Mouse (Mus musculus) hindbrain, embryonic 11.5 days (tissue): Measurements from ENCODE around the gene Adarb2. TPM values are rescaled to one million over a fixed set of nuclear protein-coding genes. Genes with fewer than 3 reads are reported as not detected.
A peak's percentile ranks its signal among the peaks of the same experiment; 100 is the strongest.

Experiments used
- ATAC-seq: fragments of 200-750 bp; cut with Nextera tagmentation; 2 replicates; pipeline ENCODE4 v1.8.0; 2017; ENCODE audit warnings: mild to moderate bottlenecking, moderate TSS enrichment, moderate library complexity; ENCODE audit not compliant: low FRiP score
- DNase-seq: peaks from one replicate; pipeline ENCODE4 v3.0.0-alpha.2; 2015; ENCODE audit warnings: low spot score
- H3K27ac ChIP-seq: fragments of 300-500 bp; sonication (generic); 2 replicates; pipeline ENCODE4 v1.5.1; 2014; ENCODE audit warnings: mild to moderate bottlenecking, low read depth, low read length
- H3K27me3 ChIP-seq: fragments of 300-500 bp; sonication (generic); 2 replicates; pipeline ENCODE4 v1.6.1; 2014; ENCODE audit warnings: mild to moderate bottlenecking, low read length, moderate library complexity, mixed read lengths; ENCODE audit not compliant: control insufficient read depth, insufficient read depth
- H3K36me3 ChIP-seq: fragments of 300-500 bp; sonication (generic); 2 replicates; pipeline ENCODE4 v1.6.1; 2014; ENCODE audit warnings: mild to moderate bottlenecking, low read length, moderate library complexity, mixed read lengths; ENCODE audit not compliant: control insufficient read depth, insufficient read depth
- H3K4me1 ChIP-seq: fragments of 300-500 bp; sonication (generic); replicated peaks from 2 replicates; pipeline ENCODE4 v1.6.1; 2014; ENCODE audit warnings: low read length, mixed read lengths; ENCODE audit not compliant: control insufficient read depth, insufficient read depth
- H3K4me2 ChIP-seq: fragments of 300-500 bp; sonication (generic); replicated peaks from 2 replicates; pipeline ENCODE4 v1.6.1; 2014; ENCODE audit warnings: mild to moderate bottlenecking, low read depth, low read length
- H3K4me3 ChIP-seq: fragments of 300-500 bp; sonication (generic); 2 replicates; pipeline ENCODE4 v1.5.1; 2014; ENCODE audit warnings: low read depth, low read length
- H3K9ac ChIP-seq: fragments of 300-500 bp; sonication (generic); 2 replicates; pipeline ENCODE4 v1.6.1; 2014; ENCODE audit warnings: low read depth, low read length
- H3K9me3 ChIP-seq: fragments of 300-500 bp; sonication (generic); 2 replicates; pipeline ENCODE4 v1.6.1; 2016; ENCODE audit warnings: low read length; ENCODE audit not compliant: control insufficient read depth
- WGBS: fragments of 180-500 bp; shearing (Covaris S2); extraction: QIAGEN DNeasy Blood & Tissue Kit; methylation state at CpG from one replicate; pipeline ENCODE4 v1.1.7; 2014; 5-methylcytosine and 5-hydroxymethylcytosine counted together
- polyA plus RNA-seq: library from polyadenylated mRNA; unstranded; fragments of >200 nt; fragmentation: Nextera tagmentation; extraction: Ambion mirVana; gene quantifications from 2 replicates; pipeline ENCODE4 v1.2.1, GENCODE M21; 2014

Adarb2 gene
- polyA plus RNA-seq, 1 experiment from 2014 or later, result 19.3 TPM

DNA sequence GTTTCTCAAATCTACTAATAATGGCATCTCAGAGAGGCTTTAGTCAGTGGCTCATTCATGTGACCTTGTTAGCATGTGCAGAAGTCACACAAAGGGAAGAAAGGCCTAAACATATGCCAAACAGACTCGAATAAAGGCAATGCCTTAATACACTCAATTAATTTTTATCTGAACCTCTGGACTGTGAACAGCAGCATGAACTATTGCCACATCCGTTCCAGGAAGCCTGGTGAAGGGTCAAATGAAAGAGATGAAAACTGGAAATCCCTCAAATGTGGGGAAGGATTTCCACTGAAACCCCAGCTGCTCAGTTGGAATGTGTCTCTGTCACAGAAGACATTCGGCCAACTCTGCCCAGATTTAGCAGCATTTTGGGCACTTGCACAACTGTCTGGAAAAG lies 497.2 kb downstream of the Adarb2 start:
- Histone ChIP-seq H3K27ac (no peak overlapping the region), H3K4me3 (no peak overlapping the region), H3K9me3 (no peaks in the 10 kb centered on the region), H3K4me1 (no peaks in the 10 kb centered on the region), H3K4me2 (no peak overlapping the region), H3K27me3 (no peaks in the 10 kb centered on the region), H3K36me3 (no peaks in the 10 kb centered on the region), H3K9ac (no peak overlapping the region)
- WGBS, result 78% methylated on average over 3 of the region's 3 CpGs
- ATAC-seq, result no peak
- no peak for DNase-seq

DNA sequence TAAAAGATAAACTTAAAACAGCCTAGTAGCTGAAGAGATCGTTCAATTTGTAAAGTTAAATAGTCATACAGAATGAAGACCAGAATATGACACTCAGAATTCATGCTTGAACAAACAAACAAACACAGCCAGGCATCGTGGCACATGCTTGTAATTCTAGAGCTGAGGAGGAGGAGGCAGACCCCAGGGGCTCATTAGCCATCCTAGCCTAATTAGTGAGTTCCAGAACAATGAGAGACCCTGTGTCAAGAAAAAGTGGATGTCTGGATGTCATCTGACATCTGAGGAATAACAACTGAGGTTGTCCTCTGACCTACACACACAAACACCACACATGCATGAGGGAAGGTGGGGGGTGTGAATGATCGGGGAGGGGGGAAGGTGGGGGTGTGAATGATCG lies 498.3 kb downstream of the Adarb2 start:
- Histone ChIP-seq H3K36me3 (no peaks in the 10 kb centered on the region), H3K4me2 (no peak overlapping the region), H3K9ac (no peak overlapping the region), H3K27me3 (no peaks in the 10 kb centered on the region), H3K4me1 (peaks cover 2% of the 10 kb centered on the region; the same call in 1 of the 2 replicates), H3K4me3 (no peak overlapping the region), H3K27ac (no peak overlapping the region), H3K9me3 (no peaks in the 10 kb centered on the region)
- 65% methylated on average over 4 of the region's 4 CpGs for WGBS
- DNase-seq (no peak), ATAC-seq (no peak)

DNA sequence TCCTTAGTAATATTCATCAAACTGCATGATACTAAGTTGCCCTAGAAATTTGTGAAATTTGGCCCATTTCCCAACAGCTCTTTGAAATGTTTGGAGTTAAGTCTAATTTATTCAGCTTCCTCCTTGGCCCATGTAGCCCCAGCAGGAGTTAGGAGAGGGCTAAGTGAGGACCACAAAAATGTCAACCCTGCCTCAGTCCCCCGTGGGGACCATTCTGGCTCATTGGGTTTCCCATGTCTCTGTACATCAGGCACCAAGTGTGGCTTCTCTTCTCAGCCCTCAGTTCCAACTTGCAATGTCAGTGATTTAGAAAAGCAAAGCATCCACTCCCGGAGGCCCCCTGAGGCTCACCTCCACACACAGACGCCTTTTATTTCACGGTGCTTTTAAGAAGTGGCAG lies 502.6 kb downstream of the Adarb2 start:
- DNase-seq (no peak), ATAC-seq (no peak)
- 32% methylated on average over 4 of the region's 4 CpGs for WGBS

DNA sequence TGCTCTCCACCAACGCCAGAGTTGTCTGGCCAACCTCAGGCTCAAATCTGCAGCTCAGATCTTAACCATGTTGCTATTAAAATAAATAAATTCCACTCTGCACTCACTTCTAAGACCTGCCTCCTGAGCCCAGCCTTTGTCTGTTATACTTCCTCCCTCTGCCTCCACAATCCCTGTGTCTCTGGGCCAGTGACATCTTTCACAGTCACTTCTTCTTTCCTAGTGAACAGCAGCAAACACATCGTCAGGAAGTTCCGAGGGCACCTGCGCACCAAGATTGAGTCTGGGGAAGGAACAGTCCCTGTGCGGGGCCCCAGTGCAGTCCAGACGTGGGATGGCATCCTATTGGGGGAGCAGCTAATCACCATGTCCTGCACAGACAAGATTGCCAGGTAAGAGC lies 510.7 kb downstream of the Adarb2 start:
- ATAC-seq (no peak), DNase-seq (no peak)
- Histone ChIP-seq H3K9me3 (no peaks in the 10 kb centered on the region), H3K4me1 (no peaks in the 10 kb centered on the region), H3K9ac (no peak overlapping the region), H3K36me3 (no peaks in the 10 kb centered on the region), H3K27me3 (no peaks in the 10 kb centered on the region), H3K4me3 (no peak overlapping the region), H3K4me2 (no peak overlapping the region), H3K27ac (no peak overlapping the region)
- 85% methylated on average over 6 of the region's 6 CpGs for WGBS

More for the DNA sequence above, 502.6 kb downstream of the Adarb2 start:
- Histone ChIP-seq H3K4me3 (no peak overlapping the region), H3K27me3 (no peaks in the 10 kb centered on the region), H3K9me3 (no peaks in the 10 kb centered on the region), H3K36me3 (no peaks in the 10 kb centered on the region), H3K27ac (no peak overlapping the region), H3K4me1 (peaks cover 2% of the 10 kb centered on the region; the same call in 1 of the 2 replicates), H3K4me2 (no peak overlapping the region), H3K9ac (no peak overlapping the region)

DNA sequence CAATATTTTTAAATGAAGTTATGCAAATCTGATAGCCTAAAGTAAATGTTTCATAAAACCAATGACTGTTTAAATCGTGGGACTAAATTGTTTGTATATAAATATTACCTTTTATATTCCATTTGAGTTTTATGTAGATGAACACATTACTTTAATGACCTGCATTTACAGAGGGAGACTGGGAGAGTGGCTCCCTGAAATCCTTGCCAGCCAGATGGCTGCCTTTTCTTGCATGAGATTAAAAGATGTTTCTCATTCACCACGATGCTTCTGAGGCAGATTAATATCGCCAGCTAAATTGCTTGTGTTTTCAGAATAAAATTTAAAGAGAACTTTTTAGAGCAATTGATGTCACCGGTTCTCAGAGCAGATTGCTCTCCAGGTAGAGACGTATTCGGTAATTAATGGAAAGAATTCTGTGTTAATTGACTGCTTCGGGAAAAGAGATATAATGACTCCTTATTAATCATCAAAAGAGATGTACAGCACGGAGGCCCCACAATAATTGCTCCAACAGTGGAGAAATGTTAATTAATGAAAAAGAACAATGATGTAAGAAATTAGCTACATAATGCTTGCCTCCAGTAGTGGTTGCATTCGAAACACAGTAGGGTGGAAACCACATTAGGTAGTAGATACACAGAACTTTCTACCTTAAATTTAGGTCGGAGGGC lies 527.4 kb downstream of the Adarb2 start:
- Histone ChIP-seq H3K36me3 (no peaks in the 10 kb centered on the region), H3K4me3 (no peak overlapping the region), H3K9me3 (no peaks in the 10 kb centered on the region), H3K27ac (no peak overlapping the region), H3K4me1 (no peaks in the 10 kb centered on the region), H3K9ac (no peak overlapping the region), H3K4me2 (no peak overlapping the region), H3K27me3 (no peaks in the 10 kb centered on the region)
- no peak for ATAC-seq
- WGBS, result 87% methylated on average over 10 of the region's 10 CpGs
- DNase-seq, result no peak

DNA sequence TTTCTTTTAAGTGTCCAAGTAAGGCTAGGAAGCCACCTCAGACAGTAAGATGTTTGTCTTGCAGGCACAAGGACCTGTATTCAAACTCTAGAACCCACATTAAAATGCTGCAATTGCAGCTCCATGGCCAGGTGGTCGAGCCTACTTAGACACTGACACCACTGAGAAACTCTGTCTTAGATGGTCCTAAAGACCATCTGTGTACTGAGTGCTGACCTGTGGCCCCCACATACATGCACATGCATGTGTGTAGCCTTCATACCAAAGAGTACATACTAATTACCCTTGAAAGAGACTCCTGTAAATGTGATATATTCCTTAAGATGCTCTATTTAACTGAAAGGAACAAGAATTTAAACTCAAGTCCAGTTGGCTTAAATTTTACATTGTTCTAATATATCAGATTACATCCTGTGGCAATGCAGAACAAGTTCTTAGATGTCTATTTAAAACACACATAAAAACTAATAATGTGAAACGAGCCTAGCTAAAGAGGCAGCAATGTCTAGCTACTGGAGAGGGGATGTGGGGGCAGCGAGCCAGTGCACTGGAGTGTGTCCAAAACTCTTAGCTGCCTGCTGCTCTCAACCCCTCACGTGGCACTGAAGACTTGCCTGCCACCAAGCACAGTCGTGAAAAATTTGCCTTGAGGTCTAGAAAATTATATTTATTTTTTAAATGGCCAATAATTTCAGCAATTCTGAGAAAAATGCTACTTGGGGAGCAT lies 534.6 kb downstream of the Adarb2 start:
- Histone ChIP-seq H3K9ac (no peak overlapping the region), H3K27me3 (no peaks in the 10 kb centered on the region), H3K36me3 (no peaks in the 10 kb centered on the region), H3K27ac (no peak overlapping the region), H3K4me1 (no peaks in the 10 kb centered on the region), H3K4me3 (no peak overlapping the region), H3K4me2 (no peak overlapping the region), H3K9me3 (no peaks in the 10 kb centered on the region)
- no peak for DNase-seq
- 81% methylated on average over 5 of the region's 5 CpGs for WGBS
- no peak for ATAC-seq

DNA sequence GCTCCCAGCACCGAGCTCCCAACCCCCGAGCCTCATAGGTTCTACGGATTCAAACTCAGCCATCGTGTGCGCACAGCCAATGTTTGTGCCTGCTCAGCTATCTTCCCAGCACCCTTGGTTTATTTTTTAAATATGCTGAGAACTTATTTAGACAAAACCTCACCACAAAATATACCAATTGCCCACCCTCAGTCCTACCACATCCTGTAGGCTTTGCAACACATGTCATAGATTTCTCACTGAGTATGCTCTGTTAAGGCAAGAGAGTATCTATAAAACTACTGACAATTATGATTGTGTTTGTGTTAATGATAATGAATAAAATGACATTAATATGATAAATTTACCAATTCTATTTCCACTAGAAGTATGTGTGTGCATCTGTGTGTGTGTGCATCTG lies 540.1 kb downstream of the Adarb2 start:
- Histone ChIP-seq H3K4me1 (no peaks in the 10 kb centered on the region), H3K27me3 (no peaks in the 10 kb centered on the region), H3K9ac (no peak overlapping the region), H3K9me3 (no peaks in the 10 kb centered on the region), H3K27ac (no peak overlapping the region), H3K4me2 (no peak overlapping the region), H3K36me3 (no peaks in the 10 kb centered on the region), H3K4me3 (no peak overlapping the region)
- DNase-seq (no peak), ATAC-seq (no peak)
- WGBS, result 98% methylated on average over 5 of the region's 5 CpGs

DNA sequence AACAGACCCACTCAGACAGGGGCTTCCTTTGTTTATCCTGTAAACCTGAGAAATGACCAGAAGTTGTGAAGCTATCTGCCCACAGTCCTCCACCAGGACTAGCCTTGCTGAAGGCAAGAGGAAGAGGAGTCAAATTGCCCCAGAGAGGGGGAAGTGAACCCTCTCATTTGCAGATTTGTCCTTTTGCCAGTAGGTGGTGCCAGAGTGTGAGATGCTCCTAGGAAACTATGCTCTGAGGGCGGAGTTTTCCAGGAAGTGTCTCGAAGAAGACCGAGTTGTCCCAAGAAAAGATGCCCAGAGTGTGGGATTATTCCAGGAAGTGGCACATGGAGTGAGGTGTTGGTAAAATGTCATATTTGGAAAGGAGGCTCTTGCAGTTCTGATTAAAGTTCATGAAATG lies 541.9 kb downstream of the Adarb2 start:
- no peak overlapping the region for H3K4me3 ChIP-seq
- ATAC-seq, result no peak
- H3K27ac ChIP-seq, result no peak overlapping the region
- H3K9ac ChIP-seq, result no peak overlapping the region
- WGBS, result 62% methylated on average over 3 of the region's 3 CpGs
- no peak overlapping the region for H3K4me2 ChIP-seq
- no peaks in the 10 kb centered on the region for H3K9me3 ChIP-seq
- DNase-seq, result peak; percentile 18
- no peaks in the 10 kb centered on the region for H3K36me3 ChIP-seq
- no peaks in the 10 kb centered on the region for H3K4me1 ChIP-seq
- H3K27me3 ChIP-seq, result no peaks in the 10 kb centered on the region

DNA sequence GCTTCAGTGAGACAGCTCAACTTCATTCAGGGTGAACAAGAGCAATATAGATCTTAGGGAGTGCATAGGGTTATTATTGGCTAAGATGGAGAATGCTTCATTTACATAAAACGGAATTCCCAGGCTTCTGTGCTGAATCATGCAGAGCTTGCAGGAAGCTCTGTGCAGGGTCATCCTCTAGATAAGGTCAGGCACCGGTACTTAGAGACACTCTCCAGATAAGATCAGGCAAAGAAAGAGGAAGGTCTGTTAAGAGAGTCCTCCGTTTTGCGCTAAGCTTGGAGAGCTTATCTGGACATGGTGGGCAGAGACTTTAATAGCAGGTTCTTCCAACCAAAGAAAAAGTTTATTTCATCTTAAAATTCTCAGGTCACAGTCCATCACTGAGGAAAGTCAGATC lies 542.9 kb downstream of the Adarb2 start:
- no peak overlapping the region for H3K4me2 ChIP-seq
- H3K4me1 ChIP-seq, result no peaks in the 10 kb centered on the region
- 93% methylated on average over 4 of the region's 4 CpGs for WGBS
- no peak overlapping the region for H3K27ac ChIP-seq
- no peak overlapping the region for H3K4me3 ChIP-seq
- no peaks in the 10 kb centered on the region for H3K9me3 ChIP-seq
- H3K36me3 ChIP-seq, result no peaks in the 10 kb centered on the region
- no peak overlapping the region for H3K9ac ChIP-seq
- no peaks in the 10 kb centered on the region for H3K27me3 ChIP-seq
- ATAC-seq (no peak), DNase-seq (no peak)
